Mouse (Mus musculus) intestine, embryonic 16.5 days (tissue): ENCODE measurements around the gene Galnt6. TPM values are rescaled to one million over a fixed set of nuclear protein-coding genes. Genes with fewer than 3 reads are reported as not detected.
A peak's percentile ranks its signal among the peaks of the same experiment; 100 is the strongest.

ENCODE experiments used
- ATAC-seq: fragments of 200-750 bp; cut with Nextera tagmentation; 2 replicates; pipeline ENCODE4 v1.8.0; 2017; ENCODE audit warnings: moderate TSS enrichment, moderate library complexity
- H3K27ac ChIP-seq: fragments of 300-500 bp; sonication (generic); 2 replicates; pipeline ENCODE4 v1.5.1; 2014; ENCODE audit warnings: mild to moderate bottlenecking, low read length
- H3K27me3 ChIP-seq: fragments of 300-500 bp; sonication (generic); replicated peaks from 2 replicates; pipeline ENCODE4 v1.6.1; 2014; ENCODE audit warnings: low read length, control low read depth, mixed read lengths; ENCODE audit not compliant: control insufficient read depth, insufficient read depth
- H3K36me3 ChIP-seq: fragments of 300-500 bp; sonication (generic); 2 replicates; pipeline ENCODE4 v1.6.1; 2014; ENCODE audit warnings: low read length, control low read depth; ENCODE audit not compliant: control insufficient read depth, insufficient read depth
- H3K4me1 ChIP-seq: fragments of 300-500 bp; sonication (generic); 2 replicates; pipeline ENCODE4 v1.6.1; 2014; ENCODE audit warnings: low read length, control low read depth, mixed read lengths; ENCODE audit not compliant: control insufficient read depth, insufficient read depth
- H3K4me2 ChIP-seq: fragments of 300-500 bp; sonication (generic); 2 replicates; pipeline ENCODE4 v1.6.1; 2014; ENCODE audit warnings: low read depth, low read length, control low read depth
- H3K4me3 ChIP-seq: fragments of 300-500 bp; sonication (generic); 2 replicates; pipeline ENCODE4 v1.5.1; 2014; ENCODE audit warnings: mild to moderate bottlenecking, low read length
- H3K9ac ChIP-seq: fragments of 300-500 bp; sonication (generic); 2 replicates; pipeline ENCODE4 v1.6.1; 2014; ENCODE audit warnings: low read depth, low read length
- H3K9me3 ChIP-seq: fragments of 300-500 bp; sonication (generic); 2 replicates; pipeline ENCODE4 v1.6.1; 2016; ENCODE audit warnings: low read length, control low read depth; ENCODE audit not compliant: control insufficient read depth
- WGBS: fragments of 180-500 bp; shearing (Covaris S2); extraction: QIAGEN DNeasy Blood & Tissue Kit; methylation state at CpG from one replicate; pipeline ENCODE4 v1.1.7; 2014; 5-methylcytosine and 5-hydroxymethylcytosine counted together
- polyA plus RNA-seq: library from polyadenylated mRNA; unstranded; fragments of >200 nt; fragmentation: Nextera tagmentation; extraction: Ambion mirVana; gene quantifications from 2 replicates; pipeline ENCODE4 v1.2.1, GENCODE M21; 2015

The Galnt6 gene
- polyA plus RNA-seq, 1 experiment from 2014 or later, result 7.6 TPM

DNA sequence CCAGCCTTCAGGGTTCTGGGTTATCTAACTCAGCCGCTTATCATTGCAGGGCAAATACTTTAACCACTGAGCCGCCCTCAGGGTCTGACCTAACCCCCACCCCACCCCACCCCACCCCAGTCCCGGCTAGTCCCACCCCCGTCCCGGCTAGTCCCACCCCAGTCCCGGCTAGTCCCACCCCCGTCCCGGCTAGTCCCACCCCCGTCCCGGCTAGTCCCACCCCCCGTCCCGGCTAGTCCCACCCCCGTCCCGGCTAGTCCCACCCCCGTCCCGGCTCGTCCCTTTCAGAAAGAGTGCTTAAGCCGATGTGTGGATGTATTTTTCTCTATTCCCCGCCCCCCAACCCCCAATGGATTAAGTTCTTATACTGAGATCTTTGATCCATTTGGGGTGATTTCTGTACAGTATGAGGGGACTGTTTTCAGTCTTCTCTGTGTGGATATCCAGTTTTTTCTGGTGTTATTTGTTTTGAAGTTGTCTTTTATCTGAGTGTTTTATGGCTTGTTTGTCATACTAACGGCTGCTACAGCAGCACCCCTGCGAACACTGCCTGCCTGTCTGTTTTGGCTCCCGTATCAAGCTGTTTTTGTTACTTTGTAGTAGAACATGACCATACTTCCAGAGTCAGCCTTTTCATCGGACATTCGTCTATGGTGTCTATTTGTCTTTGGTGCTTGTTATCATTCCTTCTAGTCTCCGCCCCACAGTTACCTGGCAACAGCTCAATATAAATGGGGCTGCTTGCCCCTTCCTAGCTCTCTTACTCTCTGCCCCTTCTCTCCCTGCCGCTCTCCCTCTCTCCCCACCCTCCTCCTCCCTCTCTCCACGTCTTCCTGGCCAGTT, 18.2 kb upstream of the Galnt6 start:
- Histone ChIP-seq H3K27me3 (no peaks in the 10 kb centered on the region), H3K9me3 (no peaks in the 10 kb centered on the region; the same call in 1 of the 2 replicates), H3K4me1 (peaks cover 14% of the 10 kb centered on the region), H3K4me2 (peak overlapping the region; percentile 57), H3K36me3 (no peaks in the 10 kb centered on the region), H3K9ac (peak overlapping the region; percentile 20; the same call in 1 of the 2 replicates), H3K27ac (peak overlapping the region; percentile 52; the same call in 1 of the 2 replicates), H3K4me3 (peak overlapping the region; percentile 31)
- WGBS, result 6% methylated on average over 26 of the region's 27 CpGs
- peak; percentile 88 for ATAC-seq

DNA sequence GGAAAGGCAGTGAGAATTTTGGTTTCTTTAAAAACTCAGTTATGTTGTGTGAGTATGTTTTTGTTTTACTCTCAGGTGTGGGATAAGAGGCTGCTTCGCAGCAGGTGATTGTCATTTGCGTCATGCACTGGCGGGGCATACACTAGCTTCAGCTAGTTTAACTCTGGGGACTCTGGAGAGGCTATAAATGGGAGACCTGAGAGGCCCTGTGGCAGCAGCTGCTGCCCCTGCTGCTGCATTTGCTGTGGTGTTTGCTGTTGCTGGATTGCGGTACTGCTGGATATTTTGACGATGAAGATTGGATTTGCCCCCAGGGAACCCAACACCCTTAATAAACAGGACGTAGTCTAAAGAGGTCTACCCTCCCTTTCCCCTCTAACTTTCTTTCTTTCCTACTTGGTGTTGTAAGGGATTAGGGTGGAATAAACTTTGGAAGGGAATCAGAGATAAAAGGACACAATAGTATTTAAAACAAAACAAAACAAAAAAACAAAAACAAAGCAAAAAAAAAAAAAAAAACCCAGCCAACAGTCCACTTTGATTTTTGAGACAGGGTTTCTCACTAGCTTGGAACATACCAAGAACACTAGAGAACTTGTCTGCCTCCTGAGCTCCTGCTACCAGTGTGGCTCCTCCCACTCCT, 17.4 kb upstream of the Galnt6 start:
- 21% methylated on average over 6 of the region's 6 CpGs for WGBS
- H3K36me3 ChIP-seq, result no peaks in the 10 kb centered on the region
- peak overlapping the region; percentile 57 for H3K4me2 ChIP-seq
- H3K4me3 ChIP-seq, result peak overlapping the region; percentile 31
- H3K27ac ChIP-seq, result no peak overlapping the region
- peak overlapping the region; percentile 44; the same call in 1 of the 2 replicates for H3K9ac ChIP-seq
- ATAC-seq, result no peak; the same call in 1 of the 2 replicates
- peaks cover 14% of the 10 kb centered on the region for H3K4me1 ChIP-seq
- H3K27me3 ChIP-seq, result no peaks in the 10 kb centered on the region
- no peaks in the 10 kb centered on the region; the same call in 1 of the 2 replicates for H3K9me3 ChIP-seq

DNA sequence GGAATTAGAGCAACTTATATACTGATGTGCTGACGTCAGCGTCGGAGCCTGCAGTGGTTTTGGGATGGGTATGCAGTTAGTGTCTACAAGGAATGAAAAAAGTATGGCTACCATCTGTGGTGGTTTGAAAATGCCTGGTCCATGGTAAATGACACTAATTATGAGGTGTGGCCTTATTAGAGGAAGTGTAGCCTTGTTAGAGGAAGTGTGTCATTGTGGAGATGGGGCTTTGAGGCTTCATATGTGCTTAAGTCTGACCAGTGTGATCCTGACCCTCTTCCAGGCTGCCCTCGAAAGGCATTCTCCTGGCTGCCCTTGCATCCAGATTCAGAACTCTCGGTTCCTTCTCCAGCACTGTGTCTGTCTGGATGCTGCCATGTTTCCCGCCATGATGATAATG, 14.1 kb upstream of the Galnt6 start:
- H3K9me3 ChIP-seq, result no peaks in the 10 kb centered on the region; the same call in 1 of the 2 replicates
- no peaks in the 10 kb centered on the region for H3K27me3 ChIP-seq
- H3K4me1 ChIP-seq, result peaks cover 10% of the 10 kb centered on the region; the same call in 1 of the 2 replicates
- H3K9ac ChIP-seq, result no peak overlapping the region
- no peak overlapping the region for H3K27ac ChIP-seq
- no peaks in the 10 kb centered on the region for H3K36me3 ChIP-seq
- WGBS, result 93% methylated on average over 6 of the region's 6 CpGs
- no peak overlapping the region for H3K4me3 ChIP-seq
- H3K4me2 ChIP-seq, result no peak overlapping the region
- no peak for ATAC-seq

DNA sequence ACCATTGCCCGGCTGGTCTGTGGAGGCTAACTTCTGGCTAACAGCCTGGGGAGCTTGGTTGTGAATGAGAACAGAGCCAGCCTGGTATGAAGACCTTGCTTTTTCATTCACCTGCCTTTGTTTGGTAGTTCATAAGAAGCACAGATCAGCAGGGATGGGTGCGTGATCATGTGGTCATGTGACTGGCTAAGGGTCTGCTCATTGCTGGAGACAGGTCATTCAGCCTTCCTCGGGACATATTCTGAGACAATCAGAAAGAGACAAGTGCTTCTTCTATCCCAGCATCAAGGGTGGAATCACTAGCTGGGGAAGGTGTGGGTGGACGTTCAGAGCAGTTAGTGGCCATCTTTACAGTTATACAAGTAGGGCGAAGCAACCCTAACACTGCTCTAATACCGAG, 10.3 kb upstream of the Galnt6 start:
- Histone ChIP-seq H3K27ac (no peak overlapping the region), H3K9me3 (no peaks in the 10 kb centered on the region; the same call in 1 of the 2 replicates), H3K4me1 (no peaks in the 10 kb centered on the region), H3K27me3 (no peaks in the 10 kb centered on the region), H3K9ac (no peak overlapping the region), H3K4me2 (no peak overlapping the region), H3K4me3 (no peak overlapping the region), H3K36me3 (no peaks in the 10 kb centered on the region)
- 88% methylated on average over 6 of the region's 6 CpGs for WGBS
- no peak for ATAC-seq

DNA sequence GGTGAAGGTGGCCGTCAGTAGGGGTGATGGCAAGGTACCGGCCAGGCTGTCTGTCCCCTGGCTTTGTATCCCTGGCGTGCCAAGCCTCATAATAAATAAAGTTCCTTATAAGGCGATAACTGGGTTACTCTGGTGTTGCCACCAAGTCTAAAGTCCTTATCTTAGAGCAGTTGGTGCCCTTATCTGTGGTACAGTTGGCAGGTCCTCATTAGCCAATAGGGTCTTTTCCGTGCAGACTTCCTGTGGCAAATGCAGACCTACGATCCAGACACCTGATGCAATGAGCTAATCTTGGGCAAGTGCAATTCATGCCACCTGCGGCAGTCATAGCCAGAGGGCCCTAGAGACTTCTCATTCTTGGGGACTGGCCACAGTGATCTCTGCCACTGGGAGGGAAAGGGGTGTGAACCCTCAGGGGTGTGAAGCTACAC, 9.2 kb upstream of the Galnt6 start:
- ATAC-seq, result peak; percentile 84

DNA sequence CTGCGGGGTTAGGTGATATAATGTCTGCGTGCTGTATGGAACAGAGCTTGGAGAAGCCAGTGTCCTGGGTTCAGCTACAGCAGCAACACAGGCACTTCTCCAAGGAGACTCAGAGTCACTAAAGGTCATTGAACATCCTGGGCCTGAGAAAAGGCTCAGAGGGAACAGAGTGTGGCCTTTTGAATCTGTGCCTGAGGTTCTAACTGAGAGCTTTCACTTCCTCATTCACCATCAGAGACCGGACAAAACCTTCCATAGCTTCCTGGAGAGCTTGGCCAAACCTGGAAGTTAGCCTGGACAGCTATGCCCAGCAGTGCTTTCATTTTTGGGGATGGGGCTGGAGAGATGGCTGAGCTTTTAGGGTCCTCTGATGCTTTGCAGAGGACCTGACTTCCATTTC, 8.5 kb upstream of the Galnt6 start:
- no peak for ATAC-seq
- WGBS, result 91% methylated on average over 3 of the region's 3 CpGs

More for the DNA sequence above, 9.2 kb upstream of the Galnt6 start:
- Histone ChIP-seq H3K4me3 (no peak overlapping the region), H3K27me3 (no peaks in the 10 kb centered on the region), H3K9ac (no peak overlapping the region), H3K4me2 (no peak overlapping the region), H3K9me3 (no peaks in the 10 kb centered on the region; the same call in 1 of the 2 replicates), H3K36me3 (no peaks in the 10 kb centered on the region), H3K4me1 (no peaks in the 10 kb centered on the region), H3K27ac (0 out of 2 replicates have a peak overlapping the region, but pooled peaks have one; percentile 34)
- WGBS, result 68% methylated on average over 7 of the region's 7 CpGs

DNA sequence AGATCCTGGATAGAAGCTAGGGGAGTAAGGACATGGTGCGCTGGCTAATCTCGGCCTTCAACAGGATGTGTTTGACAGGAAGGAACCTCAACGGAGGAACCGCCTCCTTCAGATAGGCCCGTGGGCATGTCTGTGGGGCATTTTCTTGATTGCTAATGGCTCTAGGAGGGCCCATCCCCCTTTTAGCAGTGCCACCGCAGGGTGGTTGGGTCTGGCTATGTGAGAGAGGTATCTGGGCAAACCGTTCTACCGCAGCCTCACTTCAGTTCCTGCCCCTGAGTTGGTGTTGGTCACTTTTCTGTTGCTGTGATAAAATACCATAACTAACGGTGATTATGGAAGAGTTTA, 6.8 kb upstream of the Galnt6 start:
- no peak overlapping the region for H3K4me3 ChIP-seq
- H3K9ac ChIP-seq, result no peak overlapping the region
- WGBS, result 84% methylated on average over 9 of the region's 9 CpGs
- H3K36me3 ChIP-seq, result no peaks in the 10 kb centered on the region
- no peak overlapping the region for H3K4me2 ChIP-seq
- H3K27me3 ChIP-seq, result no peaks in the 10 kb centered on the region
- H3K9me3 ChIP-seq, result no peaks in the 10 kb centered on the region
- no peak for ATAC-seq
- H3K4me1 ChIP-seq, result no peaks in the 10 kb centered on the region
- no peak overlapping the region for H3K27ac ChIP-seq

More for the DNA sequence above, 8.5 kb upstream of the Galnt6 start:
- no peaks in the 10 kb centered on the region for H3K4me1 ChIP-seq
- H3K27me3 ChIP-seq, result no peaks in the 10 kb centered on the region
- H3K4me2 ChIP-seq, result no peak overlapping the region
- H3K4me3 ChIP-seq, result no peak overlapping the region
- no peaks in the 10 kb centered on the region for H3K36me3 ChIP-seq
- H3K9me3 ChIP-seq, result no peaks in the 10 kb centered on the region
- H3K27ac ChIP-seq, result peak overlapping the region; percentile 28; the same call in 1 of the 2 replicates
- no peak overlapping the region for H3K9ac ChIP-seq

DNA sequence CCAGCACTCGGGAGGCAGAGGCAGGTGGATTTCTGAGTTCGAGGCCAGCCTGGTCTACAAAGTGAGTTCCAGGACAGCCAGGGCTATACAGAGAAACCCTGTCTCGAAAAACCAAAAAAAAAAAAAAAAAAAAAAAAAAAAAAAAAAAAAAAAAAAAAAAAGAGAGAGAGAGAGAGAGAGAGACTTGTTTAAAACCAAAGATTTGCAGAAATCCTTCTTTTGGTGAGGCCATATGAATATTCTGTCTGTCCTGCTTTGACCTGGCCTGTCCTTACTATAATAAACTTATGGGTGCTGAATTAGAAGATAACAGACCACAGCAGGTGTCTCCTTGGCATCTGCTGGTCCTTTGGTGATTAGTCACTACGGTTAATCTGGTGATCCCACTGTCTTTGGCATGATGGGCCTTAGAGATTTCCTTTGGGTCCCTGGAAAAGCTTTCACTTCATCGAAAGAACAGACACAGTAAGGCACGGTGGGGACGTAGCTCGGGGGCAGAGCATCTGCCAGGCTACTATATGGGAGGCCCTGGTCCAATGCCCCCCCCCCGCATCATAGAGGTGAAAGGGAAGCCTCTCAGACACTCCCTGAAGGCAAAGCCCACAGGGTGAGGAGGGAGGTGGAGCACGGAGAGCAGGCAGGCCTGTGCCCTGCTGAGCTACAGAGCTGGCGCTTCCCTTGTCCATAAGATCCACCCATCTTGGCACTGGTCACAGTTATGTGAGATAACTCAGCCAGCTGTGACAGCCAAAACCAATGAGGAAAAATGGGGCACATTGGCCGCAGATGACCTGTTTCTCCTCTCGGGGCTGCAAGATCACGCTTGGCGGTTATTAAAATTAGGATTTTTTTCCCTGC, 6.1 kb upstream of the Galnt6 start:
- H3K4me3 ChIP-seq, result no peak overlapping the region
- no peaks in the 10 kb centered on the region for H3K4me1 ChIP-seq
- no peaks in the 10 kb centered on the region for H3K9me3 ChIP-seq
- H3K4me2 ChIP-seq, result no peak overlapping the region
- H3K27me3 ChIP-seq, result no peaks in the 10 kb centered on the region
- no peaks in the 10 kb centered on the region for H3K36me3 ChIP-seq
- H3K27ac ChIP-seq, result no peak overlapping the region
- no peak overlapping the region for H3K9ac ChIP-seq
- no peak for ATAC-seq
- WGBS, result 91% methylated on average over 14 of the region's 15 CpGs

DNA sequence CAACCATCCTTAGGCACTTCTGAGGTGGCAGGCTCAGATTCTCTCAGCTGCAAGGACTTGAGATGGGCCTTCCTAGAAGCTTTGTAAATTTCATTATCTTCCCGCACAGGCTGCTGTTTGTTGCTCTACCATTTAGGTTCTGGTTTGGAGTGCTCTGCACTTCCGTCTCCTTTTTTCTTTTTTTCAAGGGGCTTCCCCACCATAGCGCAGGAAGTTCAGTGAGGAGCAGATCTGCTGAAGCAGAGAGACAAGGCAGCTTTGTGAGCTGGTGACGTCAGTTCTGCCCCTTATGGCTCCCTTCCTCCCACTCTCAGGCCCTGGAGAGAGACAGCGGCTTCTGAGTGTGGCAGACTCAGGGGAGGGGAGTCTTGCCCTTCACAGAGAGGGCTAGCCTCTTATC, 3.4 kb upstream of the Galnt6 start:
- peaks cover 10% of the 10 kb centered on the region for H3K27me3 ChIP-seq
- H3K27ac ChIP-seq, result no peak overlapping the region
- no peak overlapping the region for H3K4me2 ChIP-seq
- 33% methylated on average over 5 of the region's 5 CpGs for WGBS
- H3K4me1 ChIP-seq, result peaks cover 13% of the 10 kb centered on the region
- no peaks in the 10 kb centered on the region for H3K36me3 ChIP-seq
- no peaks in the 10 kb centered on the region for H3K9me3 ChIP-seq
- no peak overlapping the region for H3K4me3 ChIP-seq
- no peak overlapping the region for H3K9ac ChIP-seq
- no peak; the same call in 1 of the 2 replicates for ATAC-seq
